Mouse (Mus musculus) kidney, adult 8-10 months (tissue): ENCODE data around the gene Cxcr5.
A peak's percentile ranks its signal among the peaks of the same experiment; 100 is the strongest.

Source experiments
- DNase-seq, 2 experiments: peaks; one replicate each; pipeline ENCODE4 v3.0.0; 2022

Gene Cxcr5

DNA sequence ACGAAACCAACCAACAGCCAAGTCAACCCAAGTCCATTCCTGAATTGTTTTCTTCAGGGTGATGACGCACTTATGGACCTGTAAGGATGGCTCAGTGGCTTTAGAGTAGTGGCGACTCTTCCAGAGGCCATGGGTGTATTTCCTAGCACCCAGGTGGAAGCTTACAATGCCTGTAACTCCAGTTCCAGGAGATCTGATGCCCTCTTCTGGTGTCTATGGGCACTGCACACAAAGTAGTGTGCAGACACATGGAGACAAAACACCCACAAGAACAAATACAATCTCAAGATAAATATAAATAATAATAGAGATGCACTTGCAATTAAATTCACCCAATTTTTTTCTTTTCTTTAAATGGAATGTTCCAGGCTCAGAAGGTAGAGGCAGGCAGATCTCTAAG lies 85.7 kb downstream of the Cxcr5 start:
- no peak for DNase-seq

DNA sequence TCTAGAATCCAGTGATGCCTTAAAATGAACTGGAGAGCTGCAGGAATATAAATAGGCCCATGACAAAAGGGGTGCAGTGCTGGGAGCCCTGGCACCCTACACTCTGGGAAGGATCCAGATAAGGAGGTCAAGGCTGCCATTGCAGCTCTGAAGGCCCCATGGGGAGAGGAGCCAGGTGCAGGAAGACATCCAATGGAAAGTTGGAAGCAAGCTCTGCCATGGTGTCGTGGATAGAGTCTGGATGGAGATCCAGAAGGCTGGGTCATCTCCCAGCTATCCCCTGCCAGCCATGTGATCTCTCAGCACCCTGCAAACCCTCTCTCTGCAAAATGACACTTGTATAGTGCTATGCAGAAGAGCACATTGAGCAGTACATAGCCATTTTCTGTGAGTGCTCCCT lies 87.3 kb downstream of the Cxcr5 start:
- DNase-seq: no peak

DNA sequence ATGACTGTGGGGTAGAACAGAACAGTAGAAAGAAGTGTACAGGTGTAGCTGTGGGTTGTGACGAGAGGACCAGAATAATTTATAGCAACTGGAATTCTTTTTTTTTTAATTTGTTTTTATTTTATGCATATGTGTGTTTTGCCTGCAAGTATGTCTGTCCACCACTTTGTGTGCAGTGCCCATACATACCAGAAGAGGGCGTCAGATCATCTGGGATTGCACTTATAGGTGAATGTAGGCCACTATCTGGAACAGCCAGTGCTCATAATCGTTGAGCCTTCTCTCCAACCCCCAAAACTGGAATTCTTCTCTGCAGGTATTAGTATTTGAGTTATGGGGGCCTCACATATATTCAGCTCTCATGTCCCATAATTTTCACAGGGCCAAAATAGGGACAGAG lies 88.5 kb downstream of the Cxcr5 start:
- DNase-seq: no peak

DNA sequence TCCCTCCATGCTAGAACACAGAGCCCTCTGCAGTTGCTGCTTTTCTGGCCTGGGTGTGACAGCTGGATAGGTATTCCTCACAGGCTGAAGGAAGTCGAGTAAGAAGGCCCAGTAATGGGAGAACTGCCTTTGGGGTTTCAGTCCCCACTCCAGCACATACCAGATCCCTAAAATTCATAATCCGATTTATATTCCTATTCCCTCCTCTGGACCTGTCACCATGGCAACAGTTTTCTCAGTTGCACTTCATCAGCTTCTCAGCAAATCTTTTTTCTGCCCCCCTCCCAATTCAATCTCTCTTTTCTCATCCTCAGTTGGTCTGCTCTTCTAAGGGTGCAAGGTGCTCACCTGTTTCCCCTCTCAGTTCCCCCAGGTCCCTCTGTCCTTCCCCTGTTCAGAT lies 92.9 kb downstream of the Cxcr5 start:
- no peak for DNase-seq

DNA sequence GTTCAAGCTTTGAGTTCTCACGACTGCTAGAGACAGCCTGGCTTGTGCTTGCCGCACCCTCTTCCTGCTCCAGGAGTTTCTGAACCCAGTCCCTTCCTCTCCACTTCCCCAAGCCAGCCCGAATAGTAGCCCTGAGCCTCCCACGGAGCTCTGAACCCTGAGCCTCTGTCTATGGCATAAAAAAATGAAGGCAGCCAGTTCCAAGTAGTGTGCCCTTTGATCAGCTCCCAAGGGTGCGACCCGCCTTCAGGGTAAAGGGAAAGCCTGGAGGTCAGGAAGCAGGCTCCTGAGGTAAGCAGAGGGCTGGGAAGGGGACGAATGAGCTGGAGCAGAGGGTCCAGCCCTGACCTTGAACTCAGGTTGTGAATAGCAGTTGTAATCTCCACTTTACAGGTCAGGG lies 93.5 kb downstream of the Cxcr5 start:
- DNase-seq: peak; percentile 61 to 64

DNA sequence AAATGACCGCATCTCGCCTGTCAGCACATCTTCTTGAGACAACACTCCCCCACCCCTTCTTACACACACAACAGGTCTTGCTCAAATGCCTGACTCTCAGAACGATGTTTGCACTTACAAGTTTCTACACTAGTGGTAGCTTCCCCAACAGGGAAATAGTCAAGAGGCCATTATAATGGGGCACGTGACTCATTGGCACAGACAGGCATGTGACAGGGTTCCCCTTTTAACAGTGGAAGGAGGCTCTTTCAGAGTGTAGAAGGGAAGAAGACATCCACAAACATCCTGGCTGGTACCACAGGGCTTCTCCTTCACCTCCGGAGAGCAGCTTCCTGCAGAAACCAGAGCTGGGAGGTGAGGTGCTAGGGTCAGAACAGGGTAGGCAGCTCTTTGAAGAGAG lies 99.7 kb downstream of the Cxcr5 start:
- no peak for DNase-seq
